Mouse (Mus musculus): ENCODE measurements around the gene Pex10. TPM values are rescaled to one million over a fixed set of nuclear protein-coding genes. Genes with fewer than 3 reads are reported as not detected.

Pex10 gene
- total and polyA plus RNA-seq, 2 experiments from 2014 or later, result 15.9 to 20.2 TPM

- Histone ChIP-seq H3K9me3 (ENCODE audit: low read length) (no peaks in the 10 kb centered on the region), H3K9ac (replicated peaks; ENCODE audit: low read length) (no peak overlapping the region), H3K4me1 (ENCODE audit: insufficient read depth, low read length) (peaks cover 4% of the 10 kb centered on the region; the same call in 1 of the 2 replicates), H3K27ac (no peak overlapping the region), H3K27me3 (ENCODE audit: insufficient read depth, low read length) (no peaks in the 10 kb centered on the region), H3K4me3 (ENCODE audit: low read length) (no peak overlapping the region), H3K36me3 (ENCODE audit: insufficient read depth, low read length) (no peaks in the 10 kb centered on the region), H3K4me2 (ENCODE audit: low read depth, low read length) (no peak overlapping the region)
- 80% methylated on average over 6 of the region's 6 CpGs for WGBS
- DNase-seq (ENCODE audit: low spot score), result no peak
- ATAC-seq, result no peak
- no peak for TF ChIP-seq CTCF (IDR thresholded peaks at IDR 0.05; ENCODE audit: low read depth)
Measured at GRCm38 (mm10) chr4:155117396-155117978, 50.7 kb downstream of the Pex10 start.

- no peak overlapping the region for H3K9ac ChIP-seq (replicated peaks; ENCODE audit: low read length)
- H3K27me3 ChIP-seq (ENCODE audit: insufficient read depth, low read length), result no peaks in the 10 kb centered on the region
- H3K9me3 ChIP-seq (ENCODE audit: low read length), result no peaks in the 10 kb centered on the region
- no peak overlapping the region for H3K27ac ChIP-seq
- DNase-seq (ENCODE audit: low spot score) (no peak), ATAC-seq (no peak)
- no peak overlapping the region for H3K4me3 ChIP-seq (ENCODE audit: low read length)
- H3K4me1 ChIP-seq (ENCODE audit: insufficient read depth, low read length), result peaks cover 8% of the 10 kb centered on the region
- TF ChIP-seq CTCF (IDR thresholded peaks at IDR 0.05; ENCODE audit: low read depth), result no peak
- no peaks in the 10 kb centered on the region for H3K36me3 ChIP-seq (ENCODE audit: insufficient read depth, low read length)
- no peak overlapping the region for H3K4me2 ChIP-seq (ENCODE audit: low read depth, low read length)
- WGBS, result 56% methylated on average over 10 of the region's 10 CpGs
Measured at GRCm38 (mm10) chr4:155118278-155118677, 51.5 kb downstream of the Pex10 start.

GRCm38 (mm10) chr4:155120038-155120437 lies 53.2 kb downstream of the Pex10 start:
- TF ChIP-seq CTCF (IDR thresholded peaks at IDR 0.05; ENCODE audit: low read depth), result no peak
- Histone ChIP-seq H3K27ac (no peak overlapping the region), H3K4me2 (ENCODE audit: low read depth, low read length) (no peak overlapping the region), H3K36me3 (ENCODE audit: insufficient read depth, low read length) (no peaks in the 10 kb centered on the region), H3K9ac (replicated peaks; ENCODE audit: low read length) (no peak overlapping the region), H3K4me3 (ENCODE audit: low read length) (no peak overlapping the region), H3K9me3 (ENCODE audit: low read length) (no peaks in the 10 kb centered on the region), H3K27me3 (ENCODE audit: insufficient read depth, low read length) (no peaks in the 10 kb centered on the region), H3K4me1 (ENCODE audit: insufficient read depth, low read length) (peaks cover 8% of the 10 kb centered on the region)
- no peak for DNase-seq (ENCODE audit: low spot score)
- ATAC-seq, result no peak
- WGBS, result 88% methylated on average over 7 of the region's 7 CpGs

GRCm38 (mm10) chr4:155120583-155120982 lies 53.8 kb downstream of the Pex10 start:
- Histone ChIP-seq H3K4me2 (ENCODE audit: low read depth, low read length) (no peak overlapping the region), H3K27me3 (ENCODE audit: insufficient read depth, low read length) (no peaks in the 10 kb centered on the region), H3K9ac (replicated peaks; ENCODE audit: low read length) (no peak overlapping the region), H3K36me3 (ENCODE audit: insufficient read depth, low read length) (no peaks in the 10 kb centered on the region), H3K4me1 (ENCODE audit: insufficient read depth, low read length) (peaks cover 8% of the 10 kb centered on the region), H3K27ac (no peak overlapping the region), H3K4me3 (ENCODE audit: low read length) (no peak overlapping the region), H3K9me3 (ENCODE audit: low read length) (no peaks in the 10 kb centered on the region)
- ATAC-seq, result no peak
- TF ChIP-seq CTCF (IDR thresholded peaks at IDR 0.05; ENCODE audit: low read depth), result no peak
- DNase-seq (ENCODE audit: low spot score), result no peak
- 89% methylated on average over 5 of the region's 5 CpGs for WGBS

GRCm38 (mm10) chr4:155121222-155121621 lies 54.4 kb downstream of the Pex10 start:
- ATAC-seq, result no peak
- no peak overlapping the region for H3K9ac ChIP-seq (replicated peaks; ENCODE audit: low read length)
- DNase-seq (ENCODE audit: low spot score), result no peak
- H3K9me3 ChIP-seq (ENCODE audit: low read length), result no peaks in the 10 kb centered on the region
- no peak overlapping the region for H3K4me3 ChIP-seq (ENCODE audit: low read length)
- 74% methylated on average over 6 of the region's 6 CpGs for WGBS
- no peak overlapping the region for H3K4me2 ChIP-seq (ENCODE audit: low read depth, low read length)
- H3K27me3 ChIP-seq (ENCODE audit: insufficient read depth, low read length), result no peaks in the 10 kb centered on the region
- no peak overlapping the region for H3K27ac ChIP-seq
- H3K4me1 ChIP-seq (ENCODE audit: insufficient read depth, low read length), result peaks cover 8% of the 10 kb centered on the region
- no peak for TF ChIP-seq CTCF (IDR thresholded peaks at IDR 0.05; ENCODE audit: low read depth)
- H3K36me3 ChIP-seq (ENCODE audit: insufficient read depth, low read length), result no peaks in the 10 kb centered on the region

Other genes starting within 250 kb of the Pex10 start
- gene Ttc34, start 229.6 kb upstream of the Pex10 start, total RNA-seq (2014; rRNA removed), result 3.0 and 3.3 TPM in 2 replicates
- gene Ttc34, start 229.6 kb upstream of the Pex10 start, polyA plus RNA-seq (2015; fragmentation: Nextera tagmentation; extraction: Ambion mirVana), result 2.3 and 2.7 TPM in 2 replicates
- 1.0 and 1.6 TPM in 2 replicates for gene Mmel1, start 197.4 kb upstream of the Pex10 start, total RNA-seq (2014; rRNA removed)
- 0.93 TPM in 2 replicates for gene Mmel1, start 197.4 kb upstream of the Pex10 start, polyA plus RNA-seq (2015; fragmentation: Nextera tagmentation; extraction: Ambion mirVana)
- 33.5 and 47.3 TPM in 2 replicates for gene Fam213b, start 167.9 kb upstream of the Pex10 start, total RNA-seq (2014; rRNA removed)
- gene Fam213b, start 167.9 kb upstream of the Pex10 start, polyA plus RNA-seq (2015; fragmentation: Nextera tagmentation; extraction: Ambion mirVana), result 78.2 and 83.8 TPM in 2 replicates
- gene Tnfrsf14, start 138.5 kb upstream of the Pex10 start, total RNA-seq (2014; rRNA removed), result 0.52 TPM in 1 of 2 replicates, not detected in the other
- 0.16 and 0.29 TPM in 2 replicates for gene Tnfrsf14, start 138.5 kb upstream of the Pex10 start, polyA plus RNA-seq (2015; fragmentation: Nextera tagmentation; extraction: Ambion mirVana)
- 149 and 177 TPM in 2 replicates for gene Hes5, start 106.1 kb upstream of the Pex10 start, total RNA-seq (2014; rRNA removed)
- 106 and 122 TPM in 2 replicates for gene Hes5, start 106.1 kb upstream of the Pex10 start, polyA plus RNA-seq (2015; fragmentation: Nextera tagmentation; extraction: Ambion mirVana)
- gene Pank4, start 102.9 kb upstream of the Pex10 start, total RNA-seq (2014; rRNA removed), result 34.5 and 40.9 TPM in 2 replicates
- 25.2 and 28.1 TPM in 2 replicates for gene Pank4, start 102.9 kb upstream of the Pex10 start, polyA plus RNA-seq (2015; fragmentation: Nextera tagmentation; extraction: Ambion mirVana)
- 45.7 and 48.8 TPM in 2 replicates for gene Plch2, start 10.2 kb upstream of the Pex10 start, total RNA-seq (2014; rRNA removed)
- 12.5 and 12.8 TPM in 2 replicates for gene Plch2, start 10.2 kb upstream of the Pex10 start, polyA plus RNA-seq (2015; fragmentation: Nextera tagmentation; extraction: Ambion mirVana)
- gene Rer1, start 19.4 kb downstream of the Pex10 start, total RNA-seq (2014; rRNA removed), result 85.4 and 93.5 TPM in 2 replicates
- gene Rer1, start 19.4 kb downstream of the Pex10 start, polyA plus RNA-seq (2015; fragmentation: Nextera tagmentation; extraction: Ambion mirVana), result 129 and 136 TPM in 2 replicates
- 0.86 and 9.0 TPM in 2 replicates for gene Morn1, start 19.6 kb downstream of the Pex10 start, total RNA-seq (2014; rRNA removed)
- gene Morn1, start 19.6 kb downstream of the Pex10 start, polyA plus RNA-seq (2015; fragmentation: Nextera tagmentation; extraction: Ambion mirVana), result 8.9 and 10.0 TPM in 2 replicates
- gene Ski, start 155.6 kb downstream of the Pex10 start, total RNA-seq (2014; rRNA removed), result 69.8 and 71.3 TPM in 2 replicates
- 8.8 and 9.5 TPM in 2 replicates for gene Ski, start 155.6 kb downstream of the Pex10 start, polyA plus RNA-seq (2015; fragmentation: Nextera tagmentation; extraction: Ambion mirVana)
- gene Faap20, start 182.8 kb downstream of the Pex10 start, total RNA-seq (2014; rRNA removed), result 51.2 and 61.4 TPM in 2 replicates
- gene Faap20, start 182.8 kb downstream of the Pex10 start, polyA plus RNA-seq (2015; fragmentation: Nextera tagmentation; extraction: Ambion mirVana), result 60.8 and 62.5 TPM in 2 replicates

Data from hindbrain, postnatal 0 days (tissue).